Mouse (Mus musculus) liver, embryonic 14.5 days (tissue): ENCODE measurements around the gene Gm49380.

Source experiments
- CTCF ChIP-seq: IDR thresholded peaks from 2 replicates; pipeline ENCODE4 v1.5.1; 2016; ENCODE audit warnings: antibody characterized with exemption, low read depth, control low read depth
- EP300 ChIP-seq: IDR thresholded peaks from 2 replicates; pipeline ENCODE4 v1.6.1; 2016; ENCODE audit warnings: antibody characterized with exemption, low read depth

- TF ChIP-seq CTCF (no peak), EP300 (no peak)
Observed at GRCm38 (mm10) chr9:44084659-44085229, 28.6 kb downstream of the Gm49380 start.
